Mouse (Mus musculus) midbrain, embryonic 16.5 days (tissue): ENCODE measurements around the gene Gapt. TPM values are rescaled to one million over a fixed set of nuclear protein-coding genes. Genes with fewer than 3 reads are reported as not detected.
"Not testable (repeated sequence)": the region's sequence is repeated elsewhere in the genome, so short reads cannot be mapped to it uniquely, and the experiment has no call there.

Experiments
- ATAC-seq: fragments of 200-750 bp; cut with Nextera tagmentation; 2 replicates; pipeline ENCODE4 v1.8.0; 2017; ENCODE audit warnings: moderate TSS enrichment
- H3K27ac ChIP-seq: fragments of 300-500 bp; sonication (generic); 2 replicates; pipeline ENCODE4 v1.5.1; 2014; ENCODE audit warnings: mild to moderate bottlenecking, low read length, mixed read lengths
- H3K27me3 ChIP-seq: fragments of 300-500 bp; sonication (generic); 2 replicates; pipeline ENCODE4 v1.6.1; 2014; ENCODE audit warnings: low read depth, low read length, mixed read lengths; ENCODE audit not compliant: control insufficient read depth, insufficient read depth
- H3K36me3 ChIP-seq: fragments of 300-500 bp; sonication (generic); 2 replicates; pipeline ENCODE4 v1.6.1; 2014; ENCODE audit warnings: mild to moderate bottlenecking, low read length, moderate library complexity, mixed read lengths; ENCODE audit not compliant: control insufficient read depth, insufficient read depth
- H3K4me1 ChIP-seq: fragments of 300-500 bp; sonication (generic); 2 replicates; pipeline ENCODE4 v1.6.1; 2014; ENCODE audit warnings: mild to moderate bottlenecking, low read length, mixed read lengths; ENCODE audit not compliant: control insufficient read depth, insufficient read depth
- H3K4me2 ChIP-seq: fragments of 300-500 bp; sonication (generic); 2 replicates; pipeline ENCODE4 v1.6.1; 2014; ENCODE audit warnings: mild to moderate bottlenecking, low read length, mixed read lengths
- H3K4me3 ChIP-seq: fragments of 300-500 bp; sonication (generic); 2 replicates; pipeline ENCODE4 v1.5.1; 2014; ENCODE audit warnings: low read depth, mild to moderate bottlenecking, low read length, moderate library complexity, mixed read lengths
- H3K9ac ChIP-seq: fragments of 300-500 bp; sonication (generic); 2 replicates; pipeline ENCODE4 v1.6.1; 2014; ENCODE audit warnings: low read depth, low read length, mixed read lengths
- H3K9me3 ChIP-seq: fragments of 300-500 bp; sonication (generic); replicated peaks from 2 replicates; pipeline ENCODE4 v1.6.1; 2014; ENCODE audit warnings: mild to moderate bottlenecking, low read length, mixed read lengths; ENCODE audit not compliant: control insufficient read depth, poor library complexity, severe bottlenecking
- WGBS: fragments of 180-500 bp; shearing (Covaris S2); extraction: QIAGEN DNeasy Blood & Tissue Kit; methylation state at CpG from one replicate; pipeline ENCODE4 v1.1.7; 2014; 5-methylcytosine and 5-hydroxymethylcytosine counted together
- polyA plus RNA-seq: library from polyadenylated mRNA; unstranded; fragments of >200 nt; fragmentation: Nextera tagmentation; extraction: Ambion mirVana; gene quantifications from 2 replicates; pipeline ENCODE4 v1.2.1, GENCODE M21; 2015

The Gapt gene
- not detected in 2 replicates for polyA plus RNA-seq

DNA sequence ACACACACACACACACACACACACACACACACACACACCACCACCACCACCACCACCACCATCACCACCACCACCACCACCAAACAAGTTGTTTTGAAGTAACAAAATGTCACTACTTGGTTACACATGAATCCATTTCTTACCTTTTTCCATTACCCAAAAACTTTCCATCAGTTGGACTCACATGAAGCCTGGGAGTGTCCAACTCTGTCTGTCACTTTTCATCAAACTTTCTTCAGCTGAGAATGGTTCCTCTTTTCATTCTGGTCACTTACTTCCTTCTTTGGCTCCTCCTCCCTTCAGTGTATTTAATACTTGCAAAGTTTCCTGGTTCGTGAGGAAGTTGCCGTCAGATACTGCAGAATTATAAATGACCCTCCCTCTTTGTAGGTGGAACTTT lies at the start of gene Gapt:
Gene Gapt (minus strand): TSS at position 259 of the 400 bp plus-strand sequence.
- H3K27me3 ChIP-seq, result no peaks in the 10 kb centered on the region
- WGBS, result 95% methylated on average over 2 of the region's 2 CpGs
- H3K9me3 ChIP-seq, result no peaks in the 10 kb centered on the region
- no peak for ATAC-seq
- H3K9ac ChIP-seq, result no peak within 1 kb of the TSS
- H3K27ac ChIP-seq, result no peak within 1 kb of the TSS
- H3K4me2 ChIP-seq, result no peak within 1 kb of the TSS
- no peak within 1 kb of the TSS for H3K4me3 ChIP-seq
- no peaks in the 10 kb centered on the region for H3K36me3 ChIP-seq
- H3K4me1 ChIP-seq, result no peaks in the 10 kb centered on the region

DNA sequence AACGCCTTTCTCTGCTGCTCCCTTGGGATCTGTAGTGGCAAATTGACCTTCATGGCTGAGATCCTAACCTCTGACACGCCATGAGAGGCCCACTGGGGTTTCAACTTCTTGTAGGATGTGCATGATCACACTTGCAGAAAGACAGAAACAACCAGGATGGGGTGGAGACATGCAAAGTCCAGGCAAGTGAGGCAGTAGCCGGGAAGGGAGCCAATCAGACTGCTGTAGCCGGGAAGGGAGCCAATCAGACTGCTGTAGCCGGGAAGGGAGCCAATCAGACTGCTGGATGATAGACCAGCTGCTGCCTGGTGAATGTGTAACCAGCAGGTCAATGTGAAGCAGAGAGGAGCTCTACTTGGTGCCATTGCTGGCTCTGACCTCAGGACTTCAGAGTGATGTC lies 49.2 kb upstream of the Gapt start:
- no peak for ATAC-seq
- 81% methylated on average over 5 of the region's 5 CpGs for WGBS
- H3K36me3 ChIP-seq, result peaks cover 4% of the 10 kb centered on the region; the same call in 1 of the 2 replicates

DNA sequence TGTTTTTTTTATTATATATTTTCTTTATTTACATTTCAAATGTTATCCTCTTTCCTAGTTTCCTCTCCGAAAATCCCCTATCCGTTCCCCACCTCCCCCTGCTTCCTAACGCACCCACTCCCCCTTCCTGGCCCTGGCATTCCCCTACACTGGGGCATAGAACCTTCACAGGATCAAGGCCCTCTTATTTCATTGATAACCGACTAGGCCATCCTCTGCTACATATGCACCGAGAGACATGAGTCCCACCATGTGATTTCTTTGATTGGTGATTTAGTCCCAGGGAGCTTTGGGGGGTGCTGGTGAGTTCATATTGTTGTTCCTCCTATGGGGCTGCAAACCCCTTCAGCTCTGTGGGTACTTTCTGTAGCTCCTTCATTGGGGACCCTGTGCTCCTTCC lies 47.7 kb upstream of the Gapt start:
- WGBS, result 92% methylated on average over 5 of the region's 5 CpGs
- H3K4me2 ChIP-seq, H3K27me3 ChIP-seq, H3K4me1 ChIP-seq, H3K9me3 ChIP-seq, ATAC-seq, H3K9ac ChIP-seq, H3K27ac ChIP-seq, H3K4me3 ChIP-seq: not testable (repeated sequence)
- H3K36me3 ChIP-seq, result peaks cover 19% of the 10 kb centered on the region

More for the DNA sequence above, 49.2 kb upstream of the Gapt start:
- no peak overlapping the region for H3K4me2 ChIP-seq
- no peak overlapping the region for H3K9ac ChIP-seq
- H3K4me3 ChIP-seq, result no peak overlapping the region
- H3K27me3 ChIP-seq, result no peaks in the 10 kb centered on the region
- H3K9me3 ChIP-seq, result no peaks in the 10 kb centered on the region
- H3K4me1 ChIP-seq, result no peaks in the 10 kb centered on the region
- no peak overlapping the region for H3K27ac ChIP-seq

DNA sequence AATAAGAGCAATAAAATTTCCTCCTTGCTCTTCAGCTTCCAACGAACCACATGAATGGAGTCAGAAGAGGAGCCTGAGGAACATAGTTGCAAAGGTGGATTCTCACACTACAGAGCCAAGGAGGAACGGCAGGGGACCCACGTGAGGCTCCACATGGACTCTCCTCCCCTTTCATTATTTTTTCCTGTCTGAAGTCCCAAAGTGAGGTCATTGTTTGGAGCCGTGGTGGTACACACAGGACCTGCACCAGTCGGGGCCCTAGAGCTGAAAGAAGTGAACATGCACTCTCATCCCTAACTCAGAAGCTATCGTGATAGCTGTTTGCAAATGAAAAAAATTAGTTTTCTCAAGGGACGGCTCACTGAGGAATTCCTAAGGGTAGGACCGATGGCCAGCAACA lies 47.1 kb upstream of the Gapt start:
- no peak for ATAC-seq
- no peaks in the 10 kb centered on the region; the same call in 1 of the 2 replicates for H3K9me3 ChIP-seq
- H3K4me3 ChIP-seq, result no peak overlapping the region
- no peak overlapping the region for H3K9ac ChIP-seq
- no peaks in the 10 kb centered on the region for H3K4me1 ChIP-seq
- H3K27me3 ChIP-seq, result no peaks in the 10 kb centered on the region
- H3K36me3 ChIP-seq, result peaks cover 25% of the 10 kb centered on the region
- H3K4me2 ChIP-seq, result no peak overlapping the region
- H3K27ac ChIP-seq, result no peak overlapping the region
- WGBS, result 76% methylated on average over 8 of the region's 8 CpGs

DNA sequence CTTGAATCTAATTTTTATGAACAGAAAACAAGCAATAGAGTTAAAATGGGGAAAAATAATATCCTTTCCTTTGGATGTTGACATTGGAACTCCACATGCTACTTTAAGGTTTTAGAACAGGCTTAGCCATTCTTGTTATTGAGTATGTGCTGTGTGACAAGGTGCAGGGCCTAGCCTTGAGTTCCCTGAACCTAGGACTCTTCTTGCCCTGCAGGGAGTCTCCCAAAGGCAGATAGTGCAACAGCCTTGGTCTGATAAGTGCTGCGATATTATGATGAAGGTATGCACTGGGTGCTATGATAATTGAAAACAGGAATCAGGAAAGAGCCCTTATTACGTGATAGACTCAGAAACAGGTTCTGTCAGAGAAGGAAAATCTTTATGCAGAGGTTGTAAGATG lies 44.9 kb upstream of the Gapt start:
- no peak overlapping the region for H3K4me2 ChIP-seq
- no peak for ATAC-seq

DNA sequence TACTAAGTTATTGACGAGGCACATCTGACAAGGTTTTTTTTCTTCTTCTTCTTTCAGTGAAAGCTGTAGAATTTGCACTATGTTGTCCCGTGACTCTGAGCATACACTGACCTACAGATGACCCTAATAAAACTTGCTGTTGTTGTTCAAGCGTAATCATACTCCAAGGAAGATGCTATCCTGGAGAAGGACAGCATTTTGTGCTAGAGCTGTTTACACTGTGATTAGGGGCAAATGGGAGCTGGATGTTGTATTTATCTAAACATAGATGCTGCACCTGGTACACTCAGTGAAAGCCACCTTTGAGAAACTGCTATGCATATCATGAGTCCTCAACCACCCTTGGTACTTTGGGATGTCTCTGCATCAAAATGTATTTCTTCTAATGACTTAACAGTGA lies 44.4 kb upstream of the Gapt start:
- Histone ChIP-seq H3K9ac (no peak overlapping the region), H3K4me2 (no peak overlapping the region), H3K4me1 (peaks cover 17% of the 10 kb centered on the region), H3K9me3 (no peaks in the 10 kb centered on the region; the same call in 1 of the 2 replicates), H3K36me3 (peaks cover 42% of the 10 kb centered on the region), H3K27me3 (no peaks in the 10 kb centered on the region), H3K4me3 (no peak overlapping the region), H3K27ac (no peak overlapping the region)
- no peak for ATAC-seq
- 95% methylated on average over 3 of the region's 3 CpGs for WGBS

More for the DNA sequence above, 44.9 kb upstream of the Gapt start:
- no peaks in the 10 kb centered on the region for H3K27me3 ChIP-seq
- no peak overlapping the region for H3K4me3 ChIP-seq
- H3K36me3 ChIP-seq, result peaks cover 42% of the 10 kb centered on the region
- no peak overlapping the region for H3K27ac ChIP-seq
- H3K9me3 ChIP-seq, result no peaks in the 10 kb centered on the region; the same call in 1 of the 2 replicates
- H3K4me1 ChIP-seq, result peaks cover 14% of the 10 kb centered on the region
- no peak overlapping the region for H3K9ac ChIP-seq
- WGBS, result 95% methylated on average over 2 of the region's 2 CpGs

DNA sequence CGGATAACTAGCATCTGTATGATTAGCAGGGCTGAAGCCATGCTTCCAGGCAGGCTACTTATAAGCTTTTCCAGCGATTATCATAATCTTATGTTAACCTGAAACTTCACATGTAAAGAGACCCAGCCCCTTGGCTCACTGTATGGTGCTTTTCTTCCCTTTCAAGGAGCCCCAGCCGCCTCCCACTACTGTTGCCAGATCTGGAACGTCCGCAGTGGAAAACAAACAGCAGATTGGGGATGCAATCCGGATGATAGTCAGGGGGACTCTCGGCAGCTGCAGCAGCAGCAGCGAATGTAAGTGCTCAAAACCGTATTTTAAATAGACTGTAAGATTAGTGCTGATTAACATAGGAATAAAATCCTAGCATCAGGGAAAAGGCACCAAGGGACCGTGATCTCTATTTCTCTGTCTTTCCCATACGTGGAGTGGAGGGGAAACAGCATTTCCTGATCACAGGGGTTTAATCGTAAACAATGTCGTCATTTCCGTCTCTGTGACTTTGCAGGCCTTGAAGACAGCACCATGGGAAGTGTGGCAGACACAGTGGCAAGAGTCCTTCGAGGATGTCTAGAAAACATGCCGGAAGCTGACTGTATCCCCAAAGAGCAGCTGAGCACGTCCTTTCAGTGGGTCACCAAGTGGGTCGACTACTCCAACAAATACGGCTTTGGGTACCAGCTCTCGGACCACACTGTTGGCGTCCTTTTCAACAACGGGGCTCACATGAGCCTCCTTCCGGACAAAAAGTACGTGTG lies 41.7 kb upstream of the Gapt start:
- no peaks in the 10 kb centered on the region for H3K27me3 ChIP-seq
- H3K9ac ChIP-seq, result no peak overlapping the region
- peaks cover 42% of the 10 kb centered on the region for H3K36me3 ChIP-seq
- H3K4me1 ChIP-seq, result peaks cover 17% of the 10 kb centered on the region
- 65% methylated on average over 24 of the region's 24 CpGs for WGBS
- no peak for ATAC-seq
- H3K4me2 ChIP-seq, result peak overlapping the region; percentile 82
- H3K27ac ChIP-seq, result 0 out of 2 replicates have a peak overlapping the region, but pooled peaks have one; percentile 13
- peak overlapping the region; percentile 19 for H3K4me3 ChIP-seq
- H3K9me3 ChIP-seq, result no peaks in the 10 kb centered on the region; the same call in 1 of the 2 replicates

DNA sequence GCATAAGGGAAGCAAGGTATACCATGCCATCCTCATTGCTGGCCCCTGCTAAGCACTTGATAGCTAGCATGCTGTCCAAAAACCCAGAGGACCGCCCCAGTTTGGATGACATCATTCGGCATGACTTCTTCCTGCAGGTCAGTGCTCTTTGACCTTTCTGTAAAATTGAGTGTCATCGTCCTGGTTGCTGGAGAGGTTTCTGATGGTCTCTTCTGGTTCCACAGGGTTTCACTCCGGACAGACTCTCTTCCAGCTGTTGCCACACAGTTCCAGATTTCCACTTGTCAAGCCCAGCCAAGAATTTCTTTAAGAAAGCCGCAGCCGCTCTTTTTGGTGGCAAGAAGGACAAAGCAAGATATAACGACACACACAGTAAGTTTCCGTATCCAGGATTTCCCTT lies 40.8 kb upstream of the Gapt start:
- Histone ChIP-seq H3K27me3 (no peaks in the 10 kb centered on the region), H3K4me2 (peak overlapping the region; percentile 82), H3K36me3 (peaks cover 42% of the 10 kb centered on the region), H3K27ac (no peak overlapping the region), H3K9me3 (no peaks in the 10 kb centered on the region; the same call in 1 of the 2 replicates), H3K4me3 (peak overlapping the region; percentile 19), H3K4me1 (peaks cover 17% of the 10 kb centered on the region), H3K9ac (no peak overlapping the region)
- ATAC-seq, result no peak
- WGBS, result 90% methylated on average over 8 of the region's 8 CpGs

DNA sequence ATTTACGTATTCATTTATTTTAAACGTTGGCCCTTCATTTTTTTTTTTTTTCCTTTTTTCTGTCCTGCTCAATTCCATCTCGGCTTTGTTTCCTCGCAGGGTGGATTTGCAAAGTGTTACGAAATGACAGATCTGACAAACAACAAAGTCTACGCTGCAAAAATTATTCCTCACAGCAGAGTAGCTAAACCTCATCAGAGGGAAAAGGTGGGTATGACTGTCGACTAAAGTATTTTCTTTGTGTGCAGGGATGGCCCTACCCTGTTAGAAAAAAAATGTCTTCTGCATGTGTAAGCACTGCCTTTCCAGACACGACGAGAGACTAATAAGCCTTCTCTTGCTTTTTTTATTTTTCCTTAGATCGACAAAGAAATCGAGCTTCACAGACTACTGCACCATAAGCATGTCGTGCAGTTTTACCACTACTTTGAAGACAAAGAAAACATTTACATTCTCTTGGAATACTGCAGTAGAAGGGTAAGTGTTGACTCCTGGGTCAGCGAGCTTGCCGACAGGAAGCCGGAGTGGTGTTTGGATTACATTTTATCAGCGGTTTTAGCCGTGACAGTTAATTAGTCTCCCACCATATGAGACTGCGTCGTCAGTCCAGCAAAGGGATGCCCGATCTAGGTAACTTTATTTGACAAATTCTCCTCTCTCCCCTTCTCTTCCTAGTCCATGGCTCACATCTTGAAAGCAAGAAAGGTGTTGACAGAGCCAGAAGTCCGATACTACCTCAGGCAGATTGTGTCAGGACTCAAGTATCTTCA lies 39.1 kb upstream of the Gapt start:
- Histone ChIP-seq H3K4me2 (peak overlapping the region; percentile 82), H3K4me1 (peaks cover 17% of the 10 kb centered on the region), H3K36me3 (peaks cover 37% of the 10 kb centered on the region), H3K27me3 (no peaks in the 10 kb centered on the region), H3K9me3 (no peaks in the 10 kb centered on the region; the same call in 1 of the 2 replicates), H3K27ac (peak overlapping the region; percentile 96), H3K4me3 (peak overlapping the region; percentile 88), H3K9ac (peak overlapping the region; percentile 97)
- ATAC-seq, result no peak
- WGBS, result 10% methylated on average over 21 of the region's 21 CpGs
